Mouse (Mus musculus) heart, embryonic 16.5 days (tissue): Measurements from ENCODE around the gene Nol11. TPM values are rescaled to one million over a fixed set of nuclear protein-coding genes. Genes with fewer than 3 reads are reported as not detected.

Experiments used
- ATAC-seq: fragments of 200-750 bp; cut with Nextera tagmentation; replicated peaks from 2 replicates; pipeline ENCODE4 v1.8.0; 2017; ENCODE audit warnings: moderate number of reproducible peaks; ENCODE audit not compliant: insufficient read depth, low FRiP score; ENCODE audit errors: extremely low read depth
- H3K27ac ChIP-seq: fragments of 300-500 bp; sonication (generic); 2 replicates; pipeline ENCODE4 v1.5.1; 2014; ENCODE audit warnings: mild to moderate bottlenecking, low read length, control low read depth, moderate library complexity
- H3K27me3 ChIP-seq: fragments of 300-500 bp; sonication (generic); 2 replicates; pipeline ENCODE4 v1.6.1; 2014; ENCODE audit warnings: low read length, mixed read lengths; ENCODE audit not compliant: control insufficient read depth, insufficient read depth
- H3K36me3 ChIP-seq: fragments of 300-500 bp; sonication (generic); 2 replicates; pipeline ENCODE4 v1.6.1; 2014; ENCODE audit not compliant: control insufficient read depth, insufficient read depth
- H3K4me1 ChIP-seq: fragments of 300-500 bp; sonication (generic); 2 replicates; pipeline ENCODE4 v1.6.1; 2014; ENCODE audit warnings: low read length, mixed read lengths; ENCODE audit not compliant: control insufficient read depth, insufficient read depth
- H3K4me2 ChIP-seq: fragments of 300-500 bp; sonication (generic); 2 replicates; pipeline ENCODE4 v1.6.1; 2014; ENCODE audit warnings: low read depth, mild to moderate bottlenecking, control low read depth, low read length
- H3K4me3 ChIP-seq: fragments of 300-500 bp; sonication (generic); 2 replicates; pipeline ENCODE4 v1.5.1; 2014; ENCODE audit warnings: mild to moderate bottlenecking, control low read depth, low read length
- H3K9ac ChIP-seq: fragments of 300-500 bp; sonication (generic); 2 replicates; pipeline ENCODE4 v1.6.1; 2014; ENCODE audit warnings: low read length, control low read depth
- H3K9me3 ChIP-seq: fragments of 300-500 bp; sonication (generic); replicated peaks from 2 replicates; pipeline ENCODE4 v1.6.1; 2016; ENCODE audit warnings: low read length; ENCODE audit not compliant: control insufficient read depth
- WGBS: fragments of 180-500 bp; shearing (Covaris S2); extraction: QIAGEN DNeasy Blood & Tissue Kit; methylation state at CpG from one replicate; pipeline ENCODE4 v1.1.7; 2014; 5-methylcytosine and 5-hydroxymethylcytosine counted together
- polyA plus RNA-seq: library from polyadenylated mRNA; unstranded; fragments of >200 nt; fragmentation: Nextera tagmentation; extraction: Ambion mirVana; gene quantifications from 2 replicates; pipeline ENCODE4 v1.2.1, GENCODE M21; 2015

The Nol11 gene
- polyA plus RNA-seq, 1 experiment from 2014 or later: 49.8 TPM

DNA sequence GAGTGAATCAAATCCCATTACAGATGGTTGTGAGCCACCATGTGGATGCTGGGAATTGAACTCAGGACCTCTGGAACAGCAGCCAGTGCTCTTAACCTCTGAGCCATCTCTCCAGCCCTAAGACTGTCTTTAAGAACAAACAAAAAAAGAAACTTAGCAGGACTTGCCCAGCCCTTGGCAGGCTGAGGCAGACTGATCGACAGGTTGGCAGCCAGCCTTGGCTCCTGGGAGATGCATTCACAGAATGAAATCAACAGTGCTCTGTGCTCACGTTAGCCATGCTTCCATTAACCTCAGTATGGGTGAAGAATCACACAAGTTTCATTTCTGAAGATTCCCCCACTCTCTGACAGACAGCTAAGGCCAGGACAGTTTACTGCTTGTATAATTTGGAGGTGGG is 1.2 kb upstream of the Nol11 start:
- no peak overlapping the region for H3K9ac ChIP-seq
- H3K27me3 ChIP-seq: no peaks in the 10 kb centered on the region
- H3K4me1 ChIP-seq: peaks cover 7% of the 10 kb centered on the region
- H3K4me3 ChIP-seq: no peak overlapping the region
- no peak overlapping the region for H3K4me2 ChIP-seq
- no peak overlapping the region for H3K27ac ChIP-seq
- peaks cover 7% of the 10 kb centered on the region; the same call in 1 of the 2 replicates for H3K36me3 ChIP-seq
- WGBS: 52% methylated on average over 2 of the region's 2 CpGs
- H3K9me3 ChIP-seq: no peaks in the 10 kb centered on the region
- no peak for ATAC-seq

DNA sequence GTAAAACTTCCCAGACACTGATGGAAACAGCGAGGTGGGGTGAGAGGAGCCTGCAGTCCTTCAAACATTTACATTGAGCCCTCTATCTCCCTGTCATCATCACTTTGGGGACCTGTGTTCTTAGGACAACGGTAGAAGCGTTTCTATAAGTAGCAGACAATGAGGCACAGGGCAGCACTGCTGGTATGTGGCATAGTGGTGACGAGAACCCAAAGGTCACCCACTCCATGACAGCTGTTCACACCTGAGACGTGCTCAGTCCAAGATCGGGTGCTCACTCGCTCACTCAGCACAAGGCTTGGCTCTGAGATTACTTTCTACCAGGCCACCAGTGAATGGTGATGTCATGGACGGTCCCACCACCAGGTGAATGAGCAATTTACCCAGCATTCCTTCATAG is 5.4 kb downstream of the Nol11 start:
- H3K27me3 ChIP-seq: no peaks in the 10 kb centered on the region
- H3K9me3 ChIP-seq: no peaks in the 10 kb centered on the region
- peaks cover 4% of the 10 kb centered on the region for H3K4me1 ChIP-seq
- ATAC-seq: no peak
- no peak overlapping the region for H3K9ac ChIP-seq
- no peak overlapping the region for H3K27ac ChIP-seq
- H3K36me3 ChIP-seq: peaks cover 47% of the 10 kb centered on the region
- H3K4me2 ChIP-seq: no peak overlapping the region
- WGBS: 53% methylated on average over 8 of the region's 8 CpGs
- no peak overlapping the region for H3K4me3 ChIP-seq

DNA sequence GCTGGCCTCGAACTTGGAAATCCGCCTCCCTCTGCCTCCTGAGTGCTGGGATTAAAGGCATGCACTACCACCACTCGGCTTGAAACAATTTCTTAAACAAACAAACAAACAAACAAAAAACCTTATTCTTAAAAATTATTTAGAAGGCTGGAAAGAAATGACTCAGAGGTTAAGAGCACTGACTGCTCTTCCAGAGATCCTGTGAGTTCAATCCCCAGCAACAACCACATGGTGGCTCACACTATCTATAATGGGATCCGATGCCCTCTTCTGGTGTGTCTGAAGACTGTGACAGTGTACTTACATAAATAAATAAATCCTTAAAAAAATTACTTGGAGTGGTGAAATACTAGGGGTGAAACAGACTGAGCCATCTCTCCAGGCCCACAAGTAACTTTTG is 28.0 kb downstream of the Nol11 start:
- H3K4me3 ChIP-seq: no peak overlapping the region
- 82% methylated on average over 4 of the region's 4 CpGs for WGBS
- no peak overlapping the region for H3K4me2 ChIP-seq
- H3K4me1 ChIP-seq: peaks cover 13% of the 10 kb centered on the region
- no peak overlapping the region for H3K9ac ChIP-seq
- H3K27me3 ChIP-seq: no peaks in the 10 kb centered on the region
- peaks cover 2% of the 10 kb centered on the region; the same call in 1 of the 2 replicates for H3K36me3 ChIP-seq
- no peak overlapping the region for H3K27ac ChIP-seq
- no peak for ATAC-seq
- no peaks in the 10 kb centered on the region for H3K9me3 ChIP-seq

DNA sequence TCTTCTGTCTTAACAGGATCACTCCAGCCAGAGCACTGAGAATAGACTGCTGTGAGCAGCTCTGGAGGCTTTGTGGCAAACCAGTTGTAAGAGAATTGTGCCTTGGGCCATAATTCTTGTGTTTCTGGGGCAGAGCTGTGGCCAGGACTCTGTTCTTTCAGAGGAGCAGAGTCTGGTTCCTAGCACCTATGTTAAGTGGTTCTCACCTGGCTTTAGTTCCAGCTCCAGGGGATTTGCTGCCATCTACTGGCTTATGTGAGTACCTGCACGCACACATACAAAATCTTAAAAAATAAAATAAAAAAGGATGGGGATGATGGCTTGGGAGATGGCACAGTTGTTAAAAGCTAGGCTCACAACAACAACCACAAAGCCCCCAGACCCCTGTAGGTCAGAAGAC is 30.1 kb downstream of the Nol11 start:
- Histone ChIP-seq H3K27ac (no peak overlapping the region), H3K27me3 (no peaks in the 10 kb centered on the region), H3K9ac (no peak overlapping the region), H3K4me2 (no peak overlapping the region), H3K9me3 (no peaks in the 10 kb centered on the region), H3K4me1 (peaks cover 13% of the 10 kb centered on the region), H3K4me3 (no peak overlapping the region), H3K36me3 (no peaks in the 10 kb centered on the region)
- WGBS: 77% methylated on average over 1 of the region's 1 CpGs
- no peak for ATAC-seq

DNA sequence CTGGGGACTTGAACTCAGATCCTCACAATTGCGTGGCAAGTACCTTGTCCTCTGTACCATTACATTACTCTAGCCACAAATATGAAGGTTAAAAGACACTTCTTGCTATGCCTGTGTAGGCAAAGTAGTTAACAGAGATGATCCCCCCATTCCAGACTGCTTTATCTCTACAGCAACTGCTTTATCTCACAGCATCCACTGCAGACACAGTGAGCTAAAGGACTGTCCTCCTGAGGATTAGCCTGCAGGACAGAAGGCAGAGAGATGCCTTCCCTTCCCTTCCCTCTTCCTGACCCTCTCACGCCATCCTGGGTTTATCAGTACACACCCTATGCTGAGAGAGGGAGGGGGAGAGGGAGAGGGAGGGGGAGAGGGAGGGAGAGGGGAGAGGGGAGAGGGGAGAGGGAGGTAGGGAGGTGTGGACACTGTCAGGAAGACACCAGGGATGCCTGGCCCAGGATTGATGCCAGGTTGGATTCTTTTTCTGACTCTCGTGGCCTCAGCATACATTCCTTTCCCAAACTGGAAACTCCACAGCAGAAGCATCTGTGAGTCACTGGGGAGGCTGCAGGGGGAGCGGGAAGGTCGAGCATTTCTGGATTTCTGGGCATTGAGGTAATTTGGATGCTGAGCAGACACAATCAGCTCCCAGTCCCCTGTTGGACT is 32.1 kb downstream of the Nol11 start:
- no peaks in the 10 kb centered on the region for H3K27me3 ChIP-seq
- WGBS: 24% methylated on average over 5 of the region's 5 CpGs
- peaks cover 13% of the 10 kb centered on the region for H3K4me1 ChIP-seq
- H3K36me3 ChIP-seq: no peaks in the 10 kb centered on the region
- no peak overlapping the region for H3K4me3 ChIP-seq
- H3K9me3 ChIP-seq: no peaks in the 10 kb centered on the region
- peak; percentile 86 for ATAC-seq
- peak overlapping the region; percentile 22; the same call in 1 of the 2 replicates for H3K9ac ChIP-seq
- no peak overlapping the region; the same call in 1 of the 2 replicates for H3K4me2 ChIP-seq
- H3K27ac ChIP-seq: peak overlapping the region; percentile 87

DNA sequence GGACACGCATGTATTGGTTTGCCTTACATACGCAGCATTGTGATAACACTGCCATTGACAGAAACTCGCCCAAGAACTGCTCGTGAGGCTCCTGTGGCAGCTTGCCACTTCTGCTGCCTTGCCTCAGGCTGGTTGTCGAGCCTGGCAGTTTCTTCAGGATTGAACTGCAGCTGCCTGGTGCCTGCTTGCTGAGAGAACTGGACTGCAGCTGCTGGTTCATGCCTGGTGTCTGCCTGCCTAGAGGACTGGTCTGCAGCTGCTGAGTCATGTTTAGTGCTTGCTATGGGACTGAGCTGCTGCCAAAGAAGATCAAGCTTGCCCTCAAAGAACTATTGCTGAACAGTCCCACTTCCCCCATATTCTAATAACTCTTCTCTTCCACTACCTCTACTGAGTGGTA is 33.9 kb downstream of the Nol11 start:
- WGBS: 77% methylated on average over 5 of the region's 5 CpGs

DNA sequence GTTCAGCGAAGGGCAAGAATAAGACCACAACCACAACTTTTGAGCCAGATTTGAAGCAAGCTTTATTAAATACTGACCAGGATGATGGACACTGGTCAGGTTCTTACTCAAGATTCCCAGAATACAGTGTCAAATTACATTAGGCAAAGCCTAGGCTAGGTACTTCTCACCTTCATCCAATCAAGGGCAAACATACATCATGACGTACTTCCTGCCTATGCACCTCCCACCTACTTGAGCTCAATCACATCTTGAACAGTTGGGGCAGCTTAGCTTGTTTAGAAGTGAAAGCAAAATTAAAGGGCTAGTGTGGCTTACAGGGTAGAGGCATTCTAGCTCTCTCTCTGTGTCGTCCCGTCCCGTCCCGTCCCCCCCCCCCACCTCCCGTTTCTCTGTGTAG is 34.8 kb downstream of the Nol11 start:
- WGBS: 79% methylated on average over 7 of the region's 7 CpGs
- Histone ChIP-seq H3K9me3 (no peaks in the 10 kb centered on the region), H3K4me1 (peaks cover 13% of the 10 kb centered on the region), H3K27ac (no peak overlapping the region), H3K9ac (no peak overlapping the region), H3K36me3 (no peaks in the 10 kb centered on the region), H3K4me3 (no peak overlapping the region), H3K4me2 (no peak overlapping the region), H3K27me3 (no peaks in the 10 kb centered on the region)
- no peak for ATAC-seq

More for the DNA sequence above, 33.9 kb downstream of the Nol11 start:
- Histone ChIP-seq H3K36me3 (no peaks in the 10 kb centered on the region), H3K27me3 (no peaks in the 10 kb centered on the region), H3K9me3 (no peaks in the 10 kb centered on the region), H3K4me1 (peaks cover 13% of the 10 kb centered on the region), H3K4me2 (no peak overlapping the region), H3K9ac (no peak overlapping the region), H3K4me3 (no peak overlapping the region), H3K27ac (no peak overlapping the region)
- ATAC-seq: no peak

DNA sequence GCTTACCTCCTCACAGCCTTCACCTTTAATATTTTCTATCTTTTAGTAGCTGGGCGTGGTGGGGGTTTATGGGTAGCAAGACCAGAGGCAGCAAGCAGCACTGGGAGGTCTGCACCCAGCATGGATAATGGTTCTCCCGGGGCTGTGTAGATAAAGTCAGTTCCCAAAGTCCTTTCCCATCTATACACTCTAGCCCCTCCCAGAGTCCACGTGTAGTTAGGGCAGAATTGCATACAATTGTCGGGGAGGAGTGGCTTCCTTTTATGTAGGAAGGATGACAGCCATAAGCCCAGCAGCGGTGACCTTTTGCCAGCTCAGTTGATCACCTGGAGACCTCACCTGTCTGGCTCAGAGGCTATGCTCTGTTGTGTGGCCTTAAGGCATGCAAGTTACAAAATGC is 35.5 kb downstream of the Nol11 start:
- H3K4me1 ChIP-seq: peaks cover 13% of the 10 kb centered on the region
- no peaks in the 10 kb centered on the region for H3K36me3 ChIP-seq
- no peak overlapping the region for H3K9ac ChIP-seq
- no peak overlapping the region for H3K4me3 ChIP-seq
- no peaks in the 10 kb centered on the region for H3K9me3 ChIP-seq
- no peak for ATAC-seq
- no peaks in the 10 kb centered on the region for H3K27me3 ChIP-seq
- H3K27ac ChIP-seq: no peak overlapping the region
- no peak overlapping the region for H3K4me2 ChIP-seq
- 73% methylated on average over 5 of the region's 5 CpGs for whole genome bisulfite sequencing

DNA sequence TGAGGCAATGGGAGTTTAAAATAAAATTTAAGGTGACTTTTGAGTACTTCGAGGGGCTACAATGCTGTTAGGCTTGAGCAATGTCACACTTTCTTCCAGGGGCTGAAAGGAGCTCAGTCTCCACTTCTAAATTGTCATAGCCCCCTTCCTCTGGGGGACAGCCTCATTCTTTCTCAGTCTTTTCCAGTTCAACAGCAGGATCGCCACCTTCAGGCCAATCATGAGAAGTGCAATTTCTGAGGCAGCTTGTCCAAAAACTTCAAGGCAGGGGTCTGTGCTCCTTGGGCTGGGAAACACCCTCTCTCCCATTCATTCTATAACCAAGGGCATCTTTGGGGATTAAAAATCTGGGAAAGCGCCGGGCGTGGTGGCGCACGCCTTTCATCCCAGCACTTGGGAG is 37.4 kb downstream of the Nol11 start:
- Histone ChIP-seq H3K4me1 (peaks cover 3% of the 10 kb centered on the region), H3K9me3 (no peaks in the 10 kb centered on the region), H3K4me2 (no peak overlapping the region), H3K4me3 (no peak overlapping the region), H3K36me3 (no peaks in the 10 kb centered on the region), H3K27me3 (no peaks in the 10 kb centered on the region), H3K27ac (no peak overlapping the region), H3K9ac (no peak overlapping the region)
- ATAC-seq: no peak
- 75% methylated on average over 7 of the region's 7 CpGs for WGBS
